Mouse (Mus musculus) stomach, postnatal 0 days (tissue): ENCODE data around the gene Cdpf1. TPM values are rescaled to one million over a fixed set of nuclear protein-coding genes. Genes with fewer than 3 reads are reported as not detected.

Experiments used
- ATAC-seq: fragments of 200-750 bp; cut with Nextera tagmentation; 2 replicates; pipeline ENCODE4 v1.8.0; 2017; ENCODE audit not compliant: low FRiP score, low TSS enrichment
- DNase-seq: peaks from one replicate; pipeline ENCODE4 v3.0.0-alpha.2; 2016; ENCODE audit warnings: low spot score
- H3K27ac ChIP-seq: fragments of 300-500 bp; sonication (generic); replicated peaks from 2 replicates; pipeline ENCODE4 v1.5.1; 2014; ENCODE audit warnings: mild to moderate bottlenecking, control low read depth
- H3K27me3 ChIP-seq: fragments of 300-500 bp; sonication (generic); 2 replicates; pipeline ENCODE4 v1.6.1; 2014; ENCODE audit warnings: low read length; ENCODE audit not compliant: control insufficient read depth, insufficient read depth
- H3K36me3 ChIP-seq: fragments of 300-500 bp; sonication (generic); 2 replicates; pipeline ENCODE4 v1.6.1; 2014; ENCODE audit warnings: low read length, mixed read lengths; ENCODE audit not compliant: control insufficient read depth, insufficient read depth
- H3K4me1 ChIP-seq: fragments of 300-500 bp; sonication (generic); replicated peaks from 2 replicates; pipeline ENCODE4 v1.6.1; 2014; ENCODE audit warnings: antibody characterized with exemption; ENCODE audit not compliant: control insufficient read depth, insufficient read depth
- H3K4me2 ChIP-seq: fragments of 300-500 bp; sonication (generic); replicated peaks from 2 replicates; pipeline ENCODE4 v1.6.1; 2014; ENCODE audit warnings: low read depth, mild to moderate bottlenecking, control low read depth, moderate library complexity
- H3K4me3 ChIP-seq: fragments of 300-500 bp; sonication (generic); 2 replicates; pipeline ENCODE4 v1.5.1; 2014; ENCODE audit warnings: low read depth, low read length, control low read depth
- H3K9ac ChIP-seq: fragments of 300-500 bp; sonication (generic); 2 replicates; pipeline ENCODE4 v1.6.1; 2014; ENCODE audit warnings: mild to moderate bottlenecking, low read length, control low read depth, mixed read lengths
- H3K9me3 ChIP-seq: fragments of 300-500 bp; sonication (generic); 2 replicates; pipeline ENCODE4 v1.6.1; 2016; ENCODE audit warnings: low read length; ENCODE audit not compliant: control insufficient read depth
- CTCF ChIP-seq: IDR thresholded peaks from 2 replicates; pipeline ENCODE4 v1.5.1; 2016; ENCODE audit warnings: antibody characterized with exemption, low read depth, mild to moderate bottlenecking, moderate library complexity
- EP300 ChIP-seq: optimal IDR thresholded peaks from 2 replicates; pipeline ENCODE3; 2016; ENCODE audit warnings: antibody characterized with exemption
- WGBS: fragments of 180-500 bp; shearing (Covaris S2); extraction: QIAGEN DNeasy Blood & Tissue Kit; methylation state at CpG from one replicate; pipeline ENCODE4 v1.1.7; 2014; 5-methylcytosine and 5-hydroxymethylcytosine counted together
- polyA plus RNA-seq: library from polyadenylated mRNA; unstranded; fragments of >200 nt; fragmentation: Nextera tagmentation; extraction: Ambion mirVana; gene quantifications from 2 replicates; pipeline ENCODE4 v1.2.1, GENCODE M21; 2015

Cdpf1 gene
- 38.8 and 40.2 TPM in 2 replicates for polyA plus RNA-seq

DNA sequence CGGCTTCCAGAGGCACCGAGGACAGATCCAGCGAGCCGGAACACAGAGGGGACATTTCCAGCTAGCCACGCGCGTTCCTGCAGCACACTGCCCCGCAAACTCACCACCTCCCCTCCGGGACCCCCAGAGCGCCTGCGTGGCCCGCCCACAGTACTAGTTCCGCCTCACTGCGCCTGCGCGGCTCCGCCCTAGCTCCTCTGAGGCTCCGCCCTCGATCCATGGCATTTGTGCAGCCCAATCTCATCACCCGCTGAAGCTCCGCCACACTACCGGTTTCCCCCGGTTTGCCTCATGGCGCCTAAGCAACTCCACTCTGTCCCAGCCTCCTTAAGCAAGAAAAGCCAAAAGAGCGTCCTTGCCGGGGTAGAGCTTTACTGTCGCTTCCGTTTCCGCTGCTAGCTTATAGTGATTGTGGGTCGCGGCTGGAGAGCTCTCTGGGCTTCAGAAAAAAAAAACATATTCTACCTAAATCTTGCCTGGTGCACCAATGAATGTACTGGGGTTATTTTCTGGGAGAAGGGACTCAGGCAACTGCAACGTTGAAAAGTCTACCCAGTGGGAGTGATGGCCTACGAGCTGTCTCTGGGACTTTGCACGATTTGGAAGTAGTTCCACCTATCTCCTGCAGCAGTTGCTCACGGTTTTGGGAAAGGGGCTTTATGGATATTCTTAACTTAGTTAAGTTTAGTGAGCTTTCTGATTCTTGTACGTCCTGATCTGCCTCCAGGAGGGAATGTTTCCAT lies at the start of gene Cdpf1:
Cdpf1 (minus strand) TSS at position 163 of the 743 bp plus-strand sequence.
- WGBS = 3% methylated on average over 36 of the region's 36 CpGs
- Histone ChIP-seq H3K36me3 (no peaks in the 10 kb centered on the region), H3K27me3 (no peaks in the 10 kb centered on the region), H3K4me2 (peak within 1 kb of the TSS; percentile 93), H3K9ac (peak within 1 kb of the TSS; percentile 84), H3K4me1 (no peaks in the 10 kb centered on the region), H3K9me3 (no peaks in the 10 kb centered on the region), H3K27ac (peak within 1 kb of the TSS; percentile 94), H3K4me3 (peak within 1 kb of the TSS; percentile 73)
- ATAC-seq (peak; percentile 95), DNase-seq (peak; percentile 98)
- TF ChIP-seq EP300 (no peak), CTCF (0 out of 2 replicates have a peak, but pooled peaks have one; percentile 0)

- H3K4me1 ChIP-seq = no peaks in the 10 kb centered on the region
- H3K27ac ChIP-seq = peak within 1 kb of the TSS; percentile 75
- ATAC-seq (peak; percentile 98), DNase-seq (peak; percentile 94)
- H3K9ac ChIP-seq = peak within 1 kb of the TSS; percentile 70
- TF ChIP-seq CTCF (no peak), EP300 (no peak)
- no peaks in the 10 kb centered on the region for H3K27me3 ChIP-seq
- WGBS = 0% methylated on average over 42 of the region's 42 CpGs
- H3K4me2 ChIP-seq = peak within 1 kb of the TSS; percentile 73
- no peaks in the 10 kb centered on the region for H3K9me3 ChIP-seq
- peaks cover 5% of the 10 kb centered on the region for H3K36me3 ChIP-seq
- peak within 1 kb of the TSS; percentile 51 for H3K4me3 ChIP-seq
Observed at GRCm38 (mm10) chr15:85859490-85860031, 48.1 kb upstream of the Cdpf1 start, which contains the start of gene Gtse1. Gene Gtse1 (plus strand): TSS chr15:85859745.

GRCm38 (mm10) chr15:85858980-85859489 lies 47.5 kb upstream of the Cdpf1 start:
- Histone ChIP-seq H3K4me1 (no peaks in the 10 kb centered on the region), H3K27ac (peak overlapping the region; percentile 75), H3K4me3 (peak overlapping the region; percentile 51), H3K36me3 (peaks cover 2% of the 10 kb centered on the region; the same call in 1 of the 2 replicates), H3K4me2 (peak overlapping the region; percentile 73), H3K9me3 (no peaks in the 10 kb centered on the region), H3K9ac (peak overlapping the region; percentile 70), H3K27me3 (no peaks in the 10 kb centered on the region)
- DNase-seq (no peak), ATAC-seq (peak; percentile 4)
- TF ChIP-seq EP300 (no peak), CTCF (no peak)
- WGBS = 10% methylated on average over 15 of the region's 15 CpGs

- H3K9ac ChIP-seq = no peak overlapping the region
- ATAC-seq (no peak), DNase-seq (no peak)
- H3K27me3 ChIP-seq = no peaks in the 10 kb centered on the region
- H3K27ac ChIP-seq = no peak overlapping the region
- no peak overlapping the region for H3K4me3 ChIP-seq
- no peaks in the 10 kb centered on the region for H3K9me3 ChIP-seq
- H3K4me2 ChIP-seq = no peak overlapping the region
- TF ChIP-seq CTCF (peak; percentile 51), EP300 (no peak)
- 79% methylated on average over 12 of the region's 12 CpGs for WGBS
- H3K4me1 ChIP-seq = no peaks in the 10 kb centered on the region
- peaks cover under 1% of the 10 kb centered on the region for H3K36me3 ChIP-seq
Observed at GRCm38 (mm10) chr15:85851656-85852392, 40.3 kb upstream of the Cdpf1 start.

GRCm38 (mm10) chr15:85845071-85845470 lies 33.6 kb upstream of the Cdpf1 start:
- no peaks in the 10 kb centered on the region for H3K27me3 ChIP-seq
- ATAC-seq = no peak
- TF ChIP-seq EP300 = no peak
- TF ChIP-seq CTCF = no peak
- no peak overlapping the region for H3K4me3 ChIP-seq
- DNase-seq = no peak
- H3K4me1 ChIP-seq = no peaks in the 10 kb centered on the region
- H3K9ac ChIP-seq = no peak overlapping the region
- H3K36me3 ChIP-seq = peaks cover 3% of the 10 kb centered on the region; the same call in 1 of the 2 replicates
- H3K4me2 ChIP-seq = no peak overlapping the region
- no peak overlapping the region for H3K27ac ChIP-seq
- H3K9me3 ChIP-seq = no peaks in the 10 kb centered on the region
